Mouse (Mus musculus) midbrain, embryonic 16.5 days (tissue): ENCODE results near the gene Abcc1. TPM values are rescaled to one million over a fixed set of nuclear protein-coding genes. Genes with fewer than 3 reads are reported as not detected.

ENCODE experiments used
- ATAC-seq: fragments of 200-750 bp; cut with Nextera tagmentation; 2 replicates; pipeline ENCODE4 v1.8.0; 2017; ENCODE audit warnings: moderate TSS enrichment
- H3K27ac ChIP-seq: fragments of 300-500 bp; sonication (generic); 2 replicates; pipeline ENCODE4 v1.5.1; 2014; ENCODE audit warnings: mild to moderate bottlenecking, low read length, mixed read lengths
- H3K27me3 ChIP-seq: fragments of 300-500 bp; sonication (generic); 2 replicates; pipeline ENCODE4 v1.6.1; 2014; ENCODE audit warnings: low read depth, low read length, mixed read lengths; ENCODE audit not compliant: control insufficient read depth, insufficient read depth
- H3K36me3 ChIP-seq: fragments of 300-500 bp; sonication (generic); 2 replicates; pipeline ENCODE4 v1.6.1; 2014; ENCODE audit warnings: mild to moderate bottlenecking, low read length, moderate library complexity, mixed read lengths; ENCODE audit not compliant: control insufficient read depth, insufficient read depth
- H3K4me1 ChIP-seq: fragments of 300-500 bp; sonication (generic); 2 replicates; pipeline ENCODE4 v1.6.1; 2014; ENCODE audit warnings: mild to moderate bottlenecking, low read length, mixed read lengths; ENCODE audit not compliant: control insufficient read depth, insufficient read depth
- H3K4me2 ChIP-seq: fragments of 300-500 bp; sonication (generic); 2 replicates; pipeline ENCODE4 v1.6.1; 2014; ENCODE audit warnings: mild to moderate bottlenecking, low read length, mixed read lengths
- H3K4me3 ChIP-seq: fragments of 300-500 bp; sonication (generic); 2 replicates; pipeline ENCODE4 v1.5.1; 2014; ENCODE audit warnings: low read depth, mild to moderate bottlenecking, low read length, moderate library complexity, mixed read lengths
- H3K9ac ChIP-seq: fragments of 300-500 bp; sonication (generic); 2 replicates; pipeline ENCODE4 v1.6.1; 2014; ENCODE audit warnings: low read depth, low read length, mixed read lengths
- H3K9me3 ChIP-seq: fragments of 300-500 bp; sonication (generic); replicated peaks from 2 replicates; pipeline ENCODE4 v1.6.1; 2014; ENCODE audit warnings: mild to moderate bottlenecking, low read length, mixed read lengths; ENCODE audit not compliant: control insufficient read depth, poor library complexity, severe bottlenecking
- WGBS: fragments of 180-500 bp; shearing (Covaris S2); extraction: QIAGEN DNeasy Blood & Tissue Kit; methylation state at CpG from one replicate; pipeline ENCODE4 v1.1.7; 2014; 5-methylcytosine and 5-hydroxymethylcytosine counted together
- polyA plus RNA-seq: library from polyadenylated mRNA; unstranded; fragments of >200 nt; fragmentation: Nextera tagmentation; extraction: Ambion mirVana; gene quantifications from 2 replicates; pipeline ENCODE4 v1.2.1, GENCODE M21; 2015

The Abcc1 gene
- polyA plus RNA-seq, 1 experiment from 2014 or later: 9.3 TPM

- 89% methylated on average over 1 of the region's 1 CpGs for WGBS
- no peak overlapping the region for H3K4me3 ChIP-seq
- no peak overlapping the region for H3K9ac ChIP-seq
- H3K4me2 ChIP-seq: no peak overlapping the region
- H3K4me1 ChIP-seq: peaks cover 6% of the 10 kb centered on the region
- no peaks in the 10 kb centered on the region for H3K9me3 ChIP-seq
- H3K36me3 ChIP-seq: no peaks in the 10 kb centered on the region
- H3K27me3 ChIP-seq: no peaks in the 10 kb centered on the region
- ATAC-seq: no peak
- no peak overlapping the region for H3K27ac ChIP-seq
Observed at GRCm38 (mm10) chr16:14366017-14366416, 4.7 kb downstream of the Abcc1 start.

GRCm38 (mm10) chr16:14371367-14371766 lies 10.0 kb downstream of the Abcc1 start:
- Histone ChIP-seq H3K4me1 (no peaks in the 10 kb centered on the region), H3K36me3 (no peaks in the 10 kb centered on the region), H3K4me2 (no peak overlapping the region), H3K27me3 (no peaks in the 10 kb centered on the region), H3K9ac (no peak overlapping the region), H3K4me3 (no peak overlapping the region), H3K9me3 (no peaks in the 10 kb centered on the region), H3K27ac (no peak overlapping the region)
- ATAC-seq: 0 out of 2 replicates have a peak, but pooled peaks have one; percentile 32
- WGBS: 93% methylated on average over 1 of the region's 1 CpGs

GRCm38 (mm10) chr16:14372382-14372781 lies 11.0 kb downstream of the Abcc1 start:
- ATAC-seq: no peak
- H3K4me3 ChIP-seq: no peak overlapping the region
- 78% methylated on average over 1 of the region's 1 CpGs for WGBS

GRCm38 (mm10) chr16:14372817-14373301 lies 11.5 kb downstream of the Abcc1 start:
- no peaks in the 10 kb centered on the region for H3K4me1 ChIP-seq
- H3K27me3 ChIP-seq: no peaks in the 10 kb centered on the region
- no peak overlapping the region for H3K4me2 ChIP-seq
- no peaks in the 10 kb centered on the region for H3K9me3 ChIP-seq
- no peaks in the 10 kb centered on the region for H3K36me3 ChIP-seq
- WGBS: 68% methylated on average over 4 of the region's 4 CpGs
- no peak for ATAC-seq
- H3K4me3 ChIP-seq: no peak overlapping the region
- no peak overlapping the region for H3K9ac ChIP-seq
- no peak overlapping the region for H3K27ac ChIP-seq

More at GRCm38 (mm10) chr16:14372382-14372781, 11.0 kb downstream of the Abcc1 start:
- Histone ChIP-seq H3K4me1 (no peaks in the 10 kb centered on the region), H3K4me2 (no peak overlapping the region), H3K36me3 (no peaks in the 10 kb centered on the region), H3K27ac (no peak overlapping the region), H3K9ac (no peak overlapping the region), H3K9me3 (no peaks in the 10 kb centered on the region), H3K27me3 (no peaks in the 10 kb centered on the region)

GRCm38 (mm10) chr16:14375942-14376341 lies 14.6 kb downstream of the Abcc1 start:
- H3K27ac ChIP-seq: no peak overlapping the region

GRCm38 (mm10) chr16:14376352-14376751 lies 15.0 kb downstream of the Abcc1 start:
- no peak overlapping the region for H3K9ac ChIP-seq
- no peaks in the 10 kb centered on the region for H3K4me1 ChIP-seq
- ATAC-seq: no peak
- WGBS: 77% methylated on average over 2 of the region's 2 CpGs
- no peak overlapping the region for H3K4me2 ChIP-seq
- H3K4me3 ChIP-seq: no peak overlapping the region
- H3K9me3 ChIP-seq: no peaks in the 10 kb centered on the region
- H3K27me3 ChIP-seq: no peaks in the 10 kb centered on the region
- H3K36me3 ChIP-seq: no peaks in the 10 kb centered on the region
- H3K27ac ChIP-seq: no peak overlapping the region

More at GRCm38 (mm10) chr16:14375942-14376341, 14.6 kb downstream of the Abcc1 start:
- no peaks in the 10 kb centered on the region for H3K9me3 ChIP-seq
- no peaks in the 10 kb centered on the region for H3K27me3 ChIP-seq
- H3K9ac ChIP-seq: no peak overlapping the region
- H3K4me1 ChIP-seq: no peaks in the 10 kb centered on the region
- H3K36me3 ChIP-seq: no peaks in the 10 kb centered on the region
- 96% methylated on average over 1 of the region's 1 CpGs for WGBS
- no peak overlapping the region for H3K4me3 ChIP-seq
- H3K4me2 ChIP-seq: no peak overlapping the region
- no peak for ATAC-seq

GRCm38 (mm10) chr16:14377321-14377720 lies 16.0 kb downstream of the Abcc1 start:
- no peak for ATAC-seq
- Histone ChIP-seq H3K9me3 (no peaks in the 10 kb centered on the region), H3K4me1 (no peaks in the 10 kb centered on the region), H3K27ac (no peak overlapping the region), H3K27me3 (no peaks in the 10 kb centered on the region), H3K4me3 (no peak overlapping the region), H3K9ac (no peak overlapping the region), H3K36me3 (no peaks in the 10 kb centered on the region), H3K4me2 (no peak overlapping the region)
- 91% methylated on average over 2 of the region's 2 CpGs for WGBS

GRCm38 (mm10) chr16:14378654-14379053 lies 17.3 kb downstream of the Abcc1 start:
- Histone ChIP-seq H3K4me2 (no peak overlapping the region), H3K9me3 (no peaks in the 10 kb centered on the region), H3K4me3 (no peak overlapping the region), H3K27ac (no peak overlapping the region), H3K4me1 (no peaks in the 10 kb centered on the region), H3K9ac (no peak overlapping the region), H3K27me3 (no peaks in the 10 kb centered on the region), H3K36me3 (no peaks in the 10 kb centered on the region)
- 89% methylated on average over 5 of the region's 5 CpGs for WGBS
- no peak for ATAC-seq

GRCm38 (mm10) chr16:14379888-14380287 lies 18.5 kb downstream of the Abcc1 start:
- Histone ChIP-seq H3K4me1 (no peaks in the 10 kb centered on the region), H3K9me3 (no peaks in the 10 kb centered on the region), H3K27me3 (no peaks in the 10 kb centered on the region), H3K4me2 (no peak overlapping the region), H3K9ac (no peak overlapping the region), H3K36me3 (no peaks in the 10 kb centered on the region), H3K4me3 (no peak overlapping the region), H3K27ac (no peak overlapping the region)
- 96% methylated on average over 7 of the region's 7 CpGs for WGBS
- no peak for ATAC-seq
